Mouse (Mus musculus): ENCODE data around the gene March4. TPM values are rescaled to one million over a fixed set of nuclear protein-coding genes. Genes with fewer than 3 reads are reported as not detected.

March4 gene
- polyA plus RNA-seq, 1 experiment, result 0.07 TPM

GRCm38 (mm10) chr1:72429107-72429807, 107.5 kb downstream of the March4 start:
- Histone ChIP-seq H3K27me3 (replicated peaks) (no peaks in the 10 kb centered on the region), H3K4me3 (replicated peaks) (no peak overlapping the region), H3K9me3 (no peaks in the 10 kb centered on the region), H3K36me3 (replicated peaks; ENCODE audit: low read length) (no peaks in the 10 kb centered on the region), H3K4me1 (no peaks in the 10 kb centered on the region)
- TF ChIP-seq FLI1 (IDR thresholded peaks at IDR 0.05; ENCODE audit: low read length), result no peak
- TF ChIP-seq GATA1 (IDR thresholded peaks at IDR 0.05; ENCODE audit: borderline replicate concordance, low read length), result no peak

GRCm38 (mm10) chr1:72428526-72428925, 108.2 kb downstream of the March4 start:
- Histone ChIP-seq H3K36me3 (replicated peaks; ENCODE audit: low read length) (no peaks in the 10 kb centered on the region), H3K4me1 (no peaks in the 10 kb centered on the region)

GRCm38 (mm10) chr1:72426456-72426855, 110.3 kb downstream of the March4 start:
- H3K9me3 ChIP-seq, result no peaks in the 10 kb centered on the region
- H3K4me1 ChIP-seq, result no peaks in the 10 kb centered on the region
- H3K36me3 ChIP-seq (replicated peaks; ENCODE audit: low read length), result no peaks in the 10 kb centered on the region
- no peaks in the 10 kb centered on the region for H3K27me3 ChIP-seq (replicated peaks)
- no peak overlapping the region for H3K4me3 ChIP-seq (replicated peaks)
- TF ChIP-seq FLI1 (IDR thresholded peaks at IDR 0.05; ENCODE audit: low read length) (no peak), GATA1 (IDR thresholded peaks at IDR 0.05; ENCODE audit: borderline replicate concordance, low read length) (no peak)

More at GRCm38 (mm10) chr1:72428526-72428925, 108.2 kb downstream of the March4 start:
- H3K27me3 ChIP-seq (replicated peaks), result no peaks in the 10 kb centered on the region
- no peak overlapping the region for H3K4me3 ChIP-seq (replicated peaks)
- TF ChIP-seq GATA1 (IDR thresholded peaks at IDR 0.05; ENCODE audit: borderline replicate concordance, low read length) (no peak), FLI1 (IDR thresholded peaks at IDR 0.05; ENCODE audit: low read length) (no peak)
- no peaks in the 10 kb centered on the region for H3K9me3 ChIP-seq

- no peak for TF ChIP-seq GATA1 (IDR thresholded peaks at IDR 0.05; ENCODE audit: borderline replicate concordance, low read length)
- no peak for TF ChIP-seq FLI1 (IDR thresholded peaks at IDR 0.05; ENCODE audit: low read length)
- Histone ChIP-seq H3K4me3 (replicated peaks) (no peak overlapping the region), H3K36me3 (replicated peaks; ENCODE audit: low read length) (no peaks in the 10 kb centered on the region), H3K9me3 (no peaks in the 10 kb centered on the region), H3K27me3 (replicated peaks) (no peaks in the 10 kb centered on the region), H3K4me1 (no peaks in the 10 kb centered on the region)
Measured at GRCm38 (mm10) chr1:72422121-72422520, 114.6 kb downstream of the March4 start.

- Histone ChIP-seq H3K36me3 (replicated peaks; ENCODE audit: low read length) (no peaks in the 10 kb centered on the region), H3K27me3 (replicated peaks) (no peaks in the 10 kb centered on the region), H3K4me1 (no peaks in the 10 kb centered on the region), H3K4me3 (replicated peaks) (no peak overlapping the region), H3K9me3 (no peaks in the 10 kb centered on the region)
- no peak for TF ChIP-seq GATA1 (IDR thresholded peaks at IDR 0.05; ENCODE audit: borderline replicate concordance, low read length)
- no peak for TF ChIP-seq FLI1 (IDR thresholded peaks at IDR 0.05; ENCODE audit: low read length)
Measured at GRCm38 (mm10) chr1:72420220-72420619, 116.5 kb downstream of the March4 start.

GRCm38 (mm10) chr1:72418744-72419655, 117.7 kb downstream of the March4 start:
- TF ChIP-seq GATA1 (IDR thresholded peaks at IDR 0.05; ENCODE audit: borderline replicate concordance, low read length), result no peak
- TF ChIP-seq FLI1 (IDR thresholded peaks at IDR 0.05; ENCODE audit: low read length), result no peak
- Histone ChIP-seq H3K4me3 (replicated peaks) (no peak overlapping the region), H3K27me3 (replicated peaks) (no peaks in the 10 kb centered on the region), H3K36me3 (replicated peaks; ENCODE audit: low read length) (no peaks in the 10 kb centered on the region), H3K9me3 (no peaks in the 10 kb centered on the region), H3K4me1 (no peaks in the 10 kb centered on the region)

- no peaks in the 10 kb centered on the region for H3K36me3 ChIP-seq (replicated peaks; ENCODE audit: low read length)
- H3K9me3 ChIP-seq, result no peaks in the 10 kb centered on the region
- no peak overlapping the region for H3K4me3 ChIP-seq (replicated peaks)
- H3K27me3 ChIP-seq (replicated peaks), result no peaks in the 10 kb centered on the region
- H3K4me1 ChIP-seq, result no peaks in the 10 kb centered on the region
- no peak for TF ChIP-seq FLI1 (IDR thresholded peaks at IDR 0.05; ENCODE audit: low read length)
- no peak for TF ChIP-seq GATA1 (IDR thresholded peaks at IDR 0.05; ENCODE audit: borderline replicate concordance, low read length)
Measured at GRCm38 (mm10) chr1:72414561-72415253, 122.0 kb downstream of the March4 start.

- Histone ChIP-seq H3K4me1 (no peaks in the 10 kb centered on the region), H3K36me3 (replicated peaks; ENCODE audit: low read length) (no peaks in the 10 kb centered on the region), H3K4me3 (replicated peaks) (no peak overlapping the region), H3K9me3 (no peaks in the 10 kb centered on the region), H3K27me3 (replicated peaks) (no peaks in the 10 kb centered on the region)
- TF ChIP-seq FLI1 (IDR thresholded peaks at IDR 0.05; ENCODE audit: low read length) (no peak), GATA1 (IDR thresholded peaks at IDR 0.05; ENCODE audit: borderline replicate concordance, low read length) (no peak)
Measured at GRCm38 (mm10) chr1:72414133-72414532, 122.6 kb downstream of the March4 start.

- Histone ChIP-seq H3K36me3 (replicated peaks; ENCODE audit: low read length) (no peaks in the 10 kb centered on the region), H3K27me3 (replicated peaks) (no peaks in the 10 kb centered on the region), H3K4me1 (no peaks in the 10 kb centered on the region), H3K9me3 (no peaks in the 10 kb centered on the region), H3K4me3 (replicated peaks) (no peak overlapping the region)
- TF ChIP-seq GATA1 (IDR thresholded peaks at IDR 0.05; ENCODE audit: borderline replicate concordance, low read length) (no peak), FLI1 (IDR thresholded peaks at IDR 0.05; ENCODE audit: low read length) (no peak)
Measured at GRCm38 (mm10) chr1:72413205-72413604, 123.5 kb downstream of the March4 start.
